Mouse (Mus musculus) midbrain, postnatal 0 days (tissue): ENCODE data around the gene St7. TPM values are rescaled to one million over a fixed set of nuclear protein-coding genes. Genes with fewer than 3 reads are reported as not detected.

ENCODE experiments used
- ATAC-seq: fragments of 200-750 bp; cut with Nextera tagmentation; 2 replicates; pipeline ENCODE4 v1.8.0; 2017; ENCODE audit warnings: moderate number of reproducible peaks, mild to moderate bottlenecking, moderate TSS enrichment, moderate library complexity; ENCODE audit not compliant: low FRiP score
- DNase-seq: peaks from one replicate; pipeline ENCODE4 v3.0.0-alpha.2; 2015; ENCODE audit warnings: low spot score
- H3K27ac ChIP-seq: fragments of 300-500 bp; sonication (generic); 2 replicates; pipeline ENCODE4 v1.5.1; 2014; ENCODE audit warnings: low read depth, mild to moderate bottlenecking, low read length, mixed read lengths
- H3K27me3 ChIP-seq: fragments of 300-500 bp; sonication (generic); 2 replicates; pipeline ENCODE4 v1.6.1; 2014; ENCODE audit warnings: low read length, control low read depth, mixed read lengths; ENCODE audit not compliant: insufficient read depth
- H3K36me3 ChIP-seq: fragments of 300-500 bp; sonication (generic); 2 replicates; pipeline ENCODE4 v1.6.1; 2014; ENCODE audit warnings: low read length, control low read depth, mixed read lengths; ENCODE audit not compliant: insufficient read depth
- H3K4me1 ChIP-seq: fragments of 300-500 bp; sonication (generic); 2 replicates; pipeline ENCODE4 v1.6.1; 2014; ENCODE audit warnings: mild to moderate bottlenecking, control low read depth, antibody characterized with exemption, low read length, mixed read lengths; ENCODE audit not compliant: insufficient read depth
- H3K4me2 ChIP-seq: fragments of 300-500 bp; sonication (generic); 2 replicates; pipeline ENCODE4 v1.6.1; 2014; ENCODE audit warnings: low read depth, mild to moderate bottlenecking, low read length, mixed read lengths; ENCODE audit not compliant: poor library complexity, severe bottlenecking
- H3K4me3 ChIP-seq: fragments of 300-500 bp; sonication (generic); 2 replicates; pipeline ENCODE4 v1.5.1; 2014; ENCODE audit warnings: low read depth, mild to moderate bottlenecking, low read length, moderate library complexity
- H3K9ac ChIP-seq: fragments of 300-500 bp; sonication (generic); replicated peaks from 2 replicates; pipeline ENCODE4 v1.6.1; 2014; ENCODE audit warnings: mild to moderate bottlenecking, low read length, moderate library complexity, mixed read lengths; ENCODE audit not compliant: poor library complexity, severe bottlenecking
- H3K9me3 ChIP-seq: fragments of 300-500 bp; sonication (generic); 2 replicates; pipeline ENCODE4 v1.6.1; 2016; ENCODE audit warnings: low read length, control low read depth
- CTCF ChIP-seq: IDR thresholded peaks from 2 replicates; pipeline ENCODE4 v1.5.1; 2016; ENCODE audit warnings: antibody characterized with exemption, mild to moderate bottlenecking
- WGBS: fragments of 180-500 bp; shearing (Covaris S2); extraction: QIAGEN DNeasy Blood & Tissue Kit; methylation state at CpG from one replicate; pipeline ENCODE4 v1.1.7; 2014; 5-methylcytosine and 5-hydroxymethylcytosine counted together
- polyA plus RNA-seq: library from polyadenylated mRNA; unstranded; fragments of >200 nt; fragmentation: Nextera tagmentation; extraction: Ambion mirVana; gene quantifications from 2 replicates; pipeline ENCODE4 v1.2.1, GENCODE M21; 2015
- total RNA-seq: library from RNA; depleted of rRNA; stranded (reverse); fragments of >200 nt; gene quantifications from 2 replicates; pipeline ENCODE4 v1.2.3, GENCODE M21; 2014

The St7 gene
- total and polyA plus RNA-seq, 2 experiments from 2014 or later = 39.4 to 69.5 TPM

- Histone ChIP-seq H3K9me3 (no peaks in the 10 kb centered on the region), H3K27me3 (no peaks in the 10 kb centered on the region), H3K4me2 (no peak overlapping the region), H3K4me3 (no peak overlapping the region), H3K4me1 (no peaks in the 10 kb centered on the region; the same call in 1 of the 2 replicates), H3K9ac (0 out of 2 replicates have a peak overlapping the region, but pooled peaks have one; percentile 9), H3K36me3 (peaks cover 4% of the 10 kb centered on the region; the same call in 1 of the 2 replicates), H3K27ac (no peak overlapping the region)
- 31% methylated on average over 3 of the region's 3 CpGs for WGBS
- no peak for TF ChIP-seq CTCF
- DNase-seq (no peak), ATAC-seq (no peak)
These were observed 213.0 kb downstream of the St7 start for GRCm38 (mm10) chr6:17905776-17906175.

- H3K27me3 ChIP-seq = no peaks in the 10 kb centered on the region
- H3K4me3 ChIP-seq = no peak overlapping the region
- 9% methylated on average over 6 of the region's 6 CpGs for WGBS
- H3K4me1 ChIP-seq = no peaks in the 10 kb centered on the region; the same call in 1 of the 2 replicates
- no peak overlapping the region for H3K27ac ChIP-seq
- ATAC-seq = no peak; the same call in 1 of the 2 replicates
- no peak overlapping the region for H3K4me2 ChIP-seq
- no peak for DNase-seq
- no peaks in the 10 kb centered on the region for H3K9me3 ChIP-seq
- H3K9ac ChIP-seq = no peak overlapping the region
- no peak for TF ChIP-seq CTCF
- peaks cover 4% of the 10 kb centered on the region; the same call in 1 of the 2 replicates for H3K36me3 ChIP-seq
These were observed 213.6 kb downstream of the St7 start for GRCm38 (mm10) chr6:17906289-17906688.

- Histone ChIP-seq H3K27me3 (no peaks in the 10 kb centered on the region), H3K4me3 (no peak overlapping the region), H3K4me1 (no peaks in the 10 kb centered on the region), H3K36me3 (peaks cover 4% of the 10 kb centered on the region; the same call in 1 of the 2 replicates), H3K27ac (no peak overlapping the region), H3K9ac (no peak overlapping the region), H3K4me2 (no peak overlapping the region), H3K9me3 (no peaks in the 10 kb centered on the region)
- ATAC-seq (no peak), DNase-seq (no peak)
- no peak for TF ChIP-seq CTCF
- WGBS = 60% methylated on average over 6 of the region's 6 CpGs
These were observed 219.6 kb downstream of the St7 start for GRCm38 (mm10) chr6:17912312-17912711.

GRCm38 (mm10) chr6:17912825-17913224 is 220.1 kb downstream of the St7 start:
- H3K4me1 ChIP-seq = no peaks in the 10 kb centered on the region
- no peak for ATAC-seq

GRCm38 (mm10) chr6:17913315-17913714 is 220.6 kb downstream of the St7 start:
- DNase-seq = no peak
- H3K4me2 ChIP-seq = no peak overlapping the region
- H3K9me3 ChIP-seq = no peaks in the 10 kb centered on the region
- no peaks in the 10 kb centered on the region for H3K27me3 ChIP-seq
- no peak for ATAC-seq
- H3K4me3 ChIP-seq = no peak overlapping the region
- H3K4me1 ChIP-seq = no peaks in the 10 kb centered on the region
- WGBS = 30% methylated on average over 1 of the region's 1 CpGs
- H3K27ac ChIP-seq = no peak overlapping the region
- no peak for TF ChIP-seq CTCF
- H3K9ac ChIP-seq = no peak overlapping the region
- H3K36me3 ChIP-seq = peaks cover 4% of the 10 kb centered on the region; the same call in 1 of the 2 replicates

More at GRCm38 (mm10) chr6:17912825-17913224, 220.1 kb downstream of the St7 start:
- Histone ChIP-seq H3K4me2 (no peak overlapping the region), H3K9me3 (no peaks in the 10 kb centered on the region), H3K4me3 (no peak overlapping the region), H3K9ac (no peak overlapping the region), H3K27me3 (no peaks in the 10 kb centered on the region), H3K36me3 (peaks cover 4% of the 10 kb centered on the region; the same call in 1 of the 2 replicates), H3K27ac (no peak overlapping the region)
- DNase-seq = no peak
- TF ChIP-seq CTCF = no peak
- 24% methylated on average over 2 of the region's 2 CpGs for WGBS

GRCm38 (mm10) chr6:17914300-17914699 is 221.6 kb downstream of the St7 start:
- DNase-seq = no peak
- H3K4me2 ChIP-seq = no peak overlapping the region
- no peaks in the 10 kb centered on the region for H3K9me3 ChIP-seq
- H3K36me3 ChIP-seq = peaks cover 3% of the 10 kb centered on the region; the same call in 1 of the 2 replicates
- TF ChIP-seq CTCF = no peak
- ATAC-seq = no peak
- no peak overlapping the region for H3K27ac ChIP-seq
- no peak overlapping the region for H3K4me3 ChIP-seq
- no peaks in the 10 kb centered on the region for H3K27me3 ChIP-seq
- no peak overlapping the region for H3K9ac ChIP-seq
- WGBS = 87% methylated on average over 3 of the region's 3 CpGs
- H3K4me1 ChIP-seq = no peaks in the 10 kb centered on the region
